Mouse (Mus musculus): ENCODE results near the gene Arsj.

The Arsj gene

DNA sequence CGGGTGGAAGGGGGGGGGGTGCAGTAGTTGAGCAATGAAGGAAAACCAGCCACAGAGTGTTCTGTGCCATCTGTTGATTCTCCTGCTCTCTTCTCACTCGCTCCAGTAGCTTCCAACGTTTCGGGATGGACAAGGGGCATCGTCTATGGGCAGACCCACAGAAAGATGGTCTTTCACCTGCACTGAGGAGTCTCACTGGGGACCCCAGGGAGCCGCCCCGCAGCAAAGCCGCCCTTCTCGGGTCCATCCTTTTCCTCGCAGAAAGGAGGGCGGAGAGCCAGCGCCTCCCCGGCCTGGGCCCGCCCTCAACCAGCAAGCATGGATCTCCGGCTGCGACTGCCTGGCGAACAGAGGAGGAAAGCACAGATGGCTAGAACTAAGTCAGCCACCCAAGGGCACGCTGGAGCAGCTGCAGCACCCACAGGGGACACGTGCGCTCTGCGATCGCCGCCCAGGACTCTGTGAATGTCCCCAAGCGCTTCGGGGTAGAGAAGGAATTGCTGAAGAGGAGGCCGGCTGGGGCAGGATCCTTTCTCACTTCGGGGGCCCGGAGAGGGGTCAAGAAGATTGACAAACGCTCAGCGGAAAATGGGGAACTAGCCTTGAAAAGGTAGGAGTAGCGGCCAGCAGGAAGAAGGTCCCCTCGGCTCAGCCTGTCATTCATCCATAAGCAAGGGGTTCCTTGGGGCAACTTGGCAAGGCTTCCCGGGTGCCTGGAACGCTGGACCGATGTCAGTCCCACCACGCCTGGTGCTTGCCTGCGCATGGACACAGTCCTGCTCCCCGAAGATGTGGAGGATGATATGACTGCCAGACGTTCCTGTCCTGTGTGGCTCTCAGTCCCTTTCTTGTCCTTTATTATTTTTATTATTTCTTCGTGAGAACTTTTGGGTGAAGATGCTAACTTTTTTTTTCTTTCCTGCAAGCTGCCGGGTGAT is at the start of gene Arsj:
Gene Arsj (plus strand): TSS at position 117 of the 938 bp plus-strand sequence.
- no peak for DNase-seq (ENCODE audit: low read depth, low spot score)
- Histone ChIP-seq H3K36me3 (ENCODE audit: control insufficient read depth, insufficient read depth, low read length, poor library complexity, severe bottlenecking) (no peaks in the 10 kb centered on the region), H3K27me3 (ENCODE audit: control insufficient read depth, insufficient read depth, low read length, poor library complexity, severe bottlenecking) (no peaks in the 10 kb centered on the region)

DNA sequence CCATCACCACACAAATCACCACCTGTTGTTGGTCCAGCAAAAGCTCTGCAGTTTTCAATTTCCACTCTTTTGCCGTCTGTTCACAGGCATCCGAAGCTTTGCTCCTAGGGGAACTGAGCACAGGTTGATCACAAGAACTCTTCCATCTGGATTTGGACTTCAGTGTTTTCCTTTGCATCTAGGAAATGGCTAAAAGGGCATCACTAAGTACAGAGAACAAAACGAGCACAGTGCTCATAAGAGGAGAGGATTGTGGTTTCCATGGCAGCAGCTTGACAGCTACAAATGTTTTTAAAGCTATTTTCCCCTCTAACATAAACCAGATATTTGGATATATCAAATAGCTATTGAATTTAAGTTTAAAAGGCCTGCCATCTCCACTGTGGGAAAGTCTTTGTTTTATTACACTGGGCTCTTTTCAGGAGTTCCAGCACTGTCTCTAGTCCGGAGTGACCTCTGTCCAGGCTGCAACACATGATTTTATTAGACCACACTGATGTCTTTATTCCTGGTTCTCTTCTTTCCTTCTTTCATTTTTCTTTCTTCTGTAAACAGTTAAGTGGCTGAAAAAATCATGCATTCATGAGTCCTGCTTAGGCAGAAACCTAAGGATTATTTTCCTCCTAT is 38.5 kb upstream of the Arsj start:
- H3K36me3 ChIP-seq (ENCODE audit: control insufficient read depth, insufficient read depth, low read length, poor library complexity, severe bottlenecking): no peaks in the 10 kb centered on the region
- DNase-seq (ENCODE audit: low read depth, low spot score): no peak
- H3K27me3 ChIP-seq (ENCODE audit: control insufficient read depth, insufficient read depth, low read length, poor library complexity, severe bottlenecking): no peaks in the 10 kb centered on the region

DNA sequence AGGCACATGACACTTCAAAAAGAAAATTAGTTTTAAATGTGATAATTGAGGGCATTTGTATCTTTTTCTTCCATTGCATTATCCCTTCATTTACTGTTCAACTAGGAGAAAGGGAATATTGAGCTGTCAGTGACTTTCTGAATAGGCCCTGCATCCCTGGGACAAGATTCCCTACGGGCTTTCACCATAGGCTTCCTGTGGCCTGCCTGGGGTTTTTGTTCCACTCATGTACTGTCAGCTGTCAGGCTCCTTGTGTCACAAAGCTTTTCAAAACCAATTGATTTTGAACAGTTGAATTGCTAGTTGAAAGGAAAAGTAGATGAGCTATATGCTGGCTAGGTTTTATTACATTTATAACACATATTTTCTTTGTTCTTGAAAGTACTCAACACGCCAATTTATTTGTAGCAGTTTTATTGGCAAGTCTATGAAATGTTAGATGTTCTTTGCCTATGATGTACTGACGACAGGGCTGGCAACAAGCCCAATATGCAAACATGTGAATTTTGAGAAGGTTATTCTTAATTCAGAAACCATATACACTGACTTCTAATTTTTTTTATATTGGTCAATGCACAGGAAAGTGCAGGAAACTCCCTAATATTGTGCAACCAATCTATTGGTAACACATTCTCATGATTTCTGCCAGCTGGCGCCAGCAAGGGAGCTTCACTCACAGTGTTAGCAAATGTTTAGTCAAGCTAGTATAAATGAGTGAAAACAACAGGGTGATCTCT is 37.4 kb upstream of the Arsj start:
- Histone ChIP-seq H3K36me3 (ENCODE audit: control insufficient read depth, insufficient read depth, low read length, poor library complexity, severe bottlenecking) (no peaks in the 10 kb centered on the region), H3K27me3 (ENCODE audit: control insufficient read depth, insufficient read depth, low read length, poor library complexity, severe bottlenecking) (no peaks in the 10 kb centered on the region)
- DNase-seq (ENCODE audit: low read depth, low spot score): no peak

DNA sequence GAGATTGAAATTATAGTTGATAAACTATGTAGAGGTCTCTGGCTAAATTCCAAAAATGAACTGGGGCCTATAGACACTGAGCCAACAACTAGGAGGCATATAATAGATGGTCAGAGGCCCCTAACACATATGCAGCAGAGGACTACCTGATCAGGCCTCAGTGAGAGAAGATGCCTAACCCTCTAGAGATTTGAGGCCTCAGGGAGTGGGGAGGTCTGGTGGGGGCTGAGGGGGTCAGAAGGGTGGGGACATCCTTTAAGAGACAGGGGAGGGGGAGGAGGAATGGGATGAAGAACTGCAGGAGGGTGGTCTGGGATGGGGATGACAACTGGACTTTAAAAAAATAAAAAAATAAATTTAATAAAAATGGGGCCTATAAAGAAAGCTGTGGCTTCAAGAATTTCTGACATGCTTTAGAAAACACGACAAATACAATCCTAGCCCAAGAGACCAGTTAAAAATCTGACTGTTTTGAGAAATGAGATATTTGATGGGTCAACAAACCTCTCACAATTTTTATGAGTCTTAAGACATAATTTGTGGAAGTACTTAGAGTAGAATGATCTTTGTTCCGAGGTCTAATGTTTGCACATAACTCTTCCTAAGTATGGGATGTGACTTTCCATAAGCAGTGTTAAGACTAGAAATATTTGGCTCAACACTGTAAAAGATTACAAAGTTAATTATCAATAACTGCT is 36.7 kb upstream of the Arsj start:
- DNase-seq (ENCODE audit: low read depth, low spot score): no peak
- no peaks in the 10 kb centered on the region for H3K27me3 ChIP-seq (ENCODE audit: control insufficient read depth, insufficient read depth, low read length, poor library complexity, severe bottlenecking)
- H3K36me3 ChIP-seq (ENCODE audit: control insufficient read depth, insufficient read depth, low read length, poor library complexity, severe bottlenecking): no peaks in the 10 kb centered on the region

DNA sequence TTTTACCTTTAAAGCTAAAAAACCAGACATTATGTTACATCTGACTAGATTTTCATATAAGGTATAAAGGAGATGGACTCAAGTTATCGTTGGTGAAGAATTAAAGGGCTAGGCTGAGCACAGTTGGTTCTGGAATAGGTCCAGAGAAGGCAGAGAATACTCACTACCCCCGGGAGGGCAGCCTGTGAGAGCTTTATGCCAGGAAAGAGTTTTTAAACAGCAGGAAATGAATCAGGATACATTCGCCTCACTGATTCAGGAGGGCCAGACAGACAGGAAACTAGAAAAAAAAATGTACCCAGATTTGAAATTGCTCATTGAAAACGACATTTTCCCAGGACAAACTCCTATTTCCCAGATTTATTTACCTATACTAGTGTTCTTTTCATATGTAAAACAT is 28.2 kb upstream of the Arsj start:
- Histone ChIP-seq H3K36me3 (ENCODE audit: control insufficient read depth, insufficient read depth, low read length, poor library complexity, severe bottlenecking) (no peaks in the 10 kb centered on the region), H3K27me3 (ENCODE audit: control insufficient read depth, insufficient read depth, low read length, poor library complexity, severe bottlenecking) (no peaks in the 10 kb centered on the region)
- DNase-seq (ENCODE audit: low read depth, low spot score): no peak

DNA sequence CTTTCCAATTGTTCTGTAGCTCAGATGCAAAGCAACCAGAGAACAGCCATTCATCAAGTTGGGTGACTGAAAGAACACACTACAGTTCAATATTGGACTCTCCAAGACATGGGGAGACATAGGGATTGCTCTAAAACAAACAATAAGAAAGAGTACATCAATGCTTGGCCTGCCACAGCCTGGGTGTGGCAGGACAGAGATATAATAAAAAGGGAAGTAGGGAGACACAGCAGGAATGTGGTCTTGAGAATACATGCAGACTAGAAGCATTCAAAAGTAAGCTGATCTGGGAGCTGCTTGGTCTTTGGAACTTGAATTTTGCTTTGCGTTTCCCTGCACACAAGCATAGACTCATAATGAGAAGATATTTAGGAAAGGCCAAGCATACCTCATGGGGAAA is 18.7 kb upstream of the Arsj start:
- Histone ChIP-seq H3K27me3 (ENCODE audit: control insufficient read depth, insufficient read depth, low read length, poor library complexity, severe bottlenecking) (no peaks in the 10 kb centered on the region), H3K36me3 (ENCODE audit: control insufficient read depth, insufficient read depth, low read length, poor library complexity, severe bottlenecking) (no peaks in the 10 kb centered on the region)
- DNase-seq (ENCODE audit: low read depth, low spot score): no peak

DNA sequence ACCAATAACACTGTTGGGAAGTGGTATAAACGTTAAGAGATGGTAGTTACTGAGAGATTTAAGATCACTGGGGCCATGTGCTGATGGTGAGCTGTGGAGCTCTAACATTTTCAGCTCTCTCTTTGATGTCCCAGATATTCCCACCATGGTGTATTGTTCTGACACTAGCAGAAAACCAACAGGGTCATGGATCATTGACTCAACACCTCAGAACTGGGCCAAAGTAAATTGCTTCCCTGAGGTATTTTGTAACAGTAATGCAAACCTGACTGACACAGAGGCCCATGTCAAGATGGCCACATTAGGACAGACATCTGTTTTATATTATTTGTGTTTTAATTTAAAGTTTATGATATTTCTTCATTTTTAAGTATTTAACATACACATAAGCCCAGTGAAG is 3.7 kb upstream of the Arsj start:
- no peaks in the 10 kb centered on the region for H3K36me3 ChIP-seq (ENCODE audit: control insufficient read depth, insufficient read depth, low read length, poor library complexity, severe bottlenecking)
- no peaks in the 10 kb centered on the region for H3K27me3 ChIP-seq (ENCODE audit: control insufficient read depth, insufficient read depth, low read length, poor library complexity, severe bottlenecking)
- DNase-seq (ENCODE audit: low read depth, low spot score): no peak

DNA sequence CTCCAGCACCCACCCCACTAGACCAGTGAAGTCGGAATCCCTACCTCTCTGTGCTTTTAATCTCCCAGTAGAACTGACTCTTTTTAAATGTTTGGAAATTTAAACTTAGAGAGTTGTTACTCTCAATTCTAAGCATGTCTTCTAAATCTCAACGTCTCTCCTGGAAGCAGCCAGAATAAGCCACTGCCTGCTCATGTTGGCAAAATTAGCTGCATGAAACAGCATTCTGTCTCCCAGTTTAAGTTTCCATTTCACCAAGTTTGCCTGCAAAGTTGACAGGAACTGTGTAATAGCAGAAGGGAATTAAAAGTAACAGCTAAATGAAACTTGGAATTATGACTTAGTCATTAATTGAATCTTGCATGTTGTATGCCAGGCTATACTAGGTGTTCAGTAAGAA is 1.1 kb upstream of the Arsj start:
- no peaks in the 10 kb centered on the region for H3K36me3 ChIP-seq (ENCODE audit: control insufficient read depth, insufficient read depth, low read length, poor library complexity, severe bottlenecking)
- DNase-seq (ENCODE audit: low read depth, low spot score): no peak
- no peaks in the 10 kb centered on the region for H3K27me3 ChIP-seq (ENCODE audit: control insufficient read depth, insufficient read depth, low read length, poor library complexity, severe bottlenecking)

DNA sequence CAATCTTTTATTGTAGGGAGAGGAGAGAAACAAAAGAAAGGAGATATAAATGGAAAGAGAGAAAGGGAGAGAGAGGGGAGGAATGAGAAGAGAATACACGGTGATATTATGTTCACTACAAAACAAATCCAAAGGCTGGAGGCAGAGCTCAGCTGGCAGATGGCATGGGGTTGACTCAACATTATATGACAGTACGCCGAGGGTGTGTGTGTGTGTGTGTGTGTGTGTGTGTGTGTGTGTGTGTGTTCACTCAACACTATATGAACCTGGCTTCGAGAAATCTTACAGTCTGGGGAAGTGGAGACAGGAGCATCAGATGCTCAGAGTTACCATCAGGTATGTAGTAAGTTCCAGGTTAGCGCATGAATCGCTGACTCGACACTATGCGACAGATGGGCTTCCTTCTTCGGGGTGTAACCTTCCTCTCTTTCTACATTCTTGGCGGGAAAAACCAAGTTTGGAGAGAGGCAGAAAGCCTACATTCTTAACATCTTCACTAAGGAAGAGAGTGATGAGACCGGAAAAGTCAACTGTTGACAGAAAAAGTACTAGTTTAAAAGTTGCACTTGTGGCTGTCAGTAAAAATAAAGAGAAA is 456 bp upstream of the Arsj start:
- DNase-seq (ENCODE audit: low read depth, low spot score): no peak
- no peaks in the 10 kb centered on the region for H3K27me3 ChIP-seq (ENCODE audit: control insufficient read depth, insufficient read depth, low read length, poor library complexity, severe bottlenecking)
- H3K36me3 ChIP-seq (ENCODE audit: control insufficient read depth, insufficient read depth, low read length, poor library complexity, severe bottlenecking): no peaks in the 10 kb centered on the region

DNA sequence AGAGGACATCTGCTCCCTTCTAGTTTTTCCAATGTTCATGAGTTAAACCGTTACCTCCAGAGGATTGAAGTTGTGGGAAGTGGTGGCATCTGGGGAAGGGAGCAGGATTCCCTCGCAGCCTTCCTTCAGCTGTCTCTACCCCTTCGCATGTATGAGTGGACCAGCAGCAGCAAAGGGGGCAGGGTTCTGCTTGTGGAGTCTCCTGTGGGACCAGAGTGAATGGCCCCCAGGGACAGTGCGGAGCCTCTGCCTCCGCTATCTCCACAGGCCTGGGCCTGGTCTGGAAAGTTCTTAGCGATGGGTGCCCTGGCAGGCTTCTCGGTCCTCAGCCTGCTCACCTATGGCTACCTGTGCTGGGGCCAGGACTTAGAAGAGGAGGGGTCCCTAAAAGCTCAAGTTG is 1.1 kb downstream of the Arsj start:
- DNase-seq (ENCODE audit: low read depth, low spot score): no peak
- H3K27me3 ChIP-seq (ENCODE audit: control insufficient read depth, insufficient read depth, low read length, poor library complexity, severe bottlenecking): no peaks in the 10 kb centered on the region
- no peaks in the 10 kb centered on the region for H3K36me3 ChIP-seq (ENCODE audit: control insufficient read depth, insufficient read depth, low read length, poor library complexity, severe bottlenecking)

DNA sequence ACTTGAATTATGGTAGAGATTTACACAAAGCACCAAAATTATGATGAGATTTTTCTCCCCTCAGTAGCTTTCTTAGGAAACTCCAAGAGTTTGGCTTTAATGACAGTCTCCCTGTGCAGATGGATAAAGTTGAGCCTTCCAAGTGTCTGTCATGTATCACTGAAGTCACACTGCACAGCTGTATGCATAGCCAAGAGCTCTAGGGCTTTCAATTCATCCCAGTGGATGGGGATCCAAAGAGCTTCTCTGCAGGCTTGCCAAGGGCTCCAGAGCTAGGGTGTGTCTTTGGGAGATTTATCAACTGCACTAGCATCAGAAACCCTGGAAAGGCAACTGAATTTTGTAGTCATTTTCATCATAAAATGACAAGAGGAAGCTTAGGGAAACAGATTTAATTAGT is 7.1 kb downstream of the Arsj start:
- H3K27me3 ChIP-seq (ENCODE audit: control insufficient read depth, insufficient read depth, low read length, poor library complexity, severe bottlenecking): no peaks in the 10 kb centered on the region
- no peak for DNase-seq (ENCODE audit: low read depth, low spot score)
- no peaks in the 10 kb centered on the region for H3K36me3 ChIP-seq (ENCODE audit: control insufficient read depth, insufficient read depth, low read length, poor library complexity, severe bottlenecking)

DNA sequence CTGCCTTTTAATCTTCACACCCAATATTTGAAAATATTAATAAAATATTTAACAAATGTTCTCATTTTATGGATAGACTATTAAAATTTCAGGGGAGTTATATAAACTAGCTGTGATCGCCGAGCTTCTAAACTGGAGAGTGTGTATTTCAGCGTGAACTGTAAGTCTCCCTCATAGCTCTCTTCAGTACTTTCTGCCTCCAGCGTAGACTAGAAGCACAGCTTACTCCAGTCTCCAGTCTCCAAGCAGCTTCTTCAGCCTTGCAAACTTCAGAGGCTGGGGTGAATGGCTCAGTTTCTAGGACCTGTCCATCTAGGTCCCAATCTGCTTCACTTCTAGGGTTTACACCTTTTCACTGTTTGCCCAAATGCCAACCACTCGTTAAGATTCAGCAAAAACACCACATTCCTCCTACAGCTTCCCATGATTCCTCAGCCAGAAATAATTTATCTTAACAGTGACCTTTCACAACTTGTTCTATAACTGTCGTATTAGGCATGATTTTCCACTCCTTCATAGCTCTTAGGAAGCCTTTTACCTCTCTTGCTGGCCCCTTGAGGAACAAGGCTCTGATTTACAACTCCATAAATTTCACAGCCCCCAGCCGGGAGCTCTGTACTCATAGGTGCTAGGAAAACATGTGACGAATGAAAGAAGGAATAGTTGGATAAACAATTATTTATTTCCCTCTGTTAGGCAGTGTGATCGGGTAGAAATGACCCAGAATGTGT is 9.5 kb downstream of the Arsj start:
- Histone ChIP-seq H3K27me3 (ENCODE audit: control insufficient read depth, insufficient read depth, low read length, poor library complexity, severe bottlenecking) (no peaks in the 10 kb centered on the region), H3K36me3 (ENCODE audit: control insufficient read depth, insufficient read depth, low read length, poor library complexity, severe bottlenecking) (no peaks in the 10 kb centered on the region)
- no peak for DNase-seq (ENCODE audit: low read depth, low spot score)

DNA sequence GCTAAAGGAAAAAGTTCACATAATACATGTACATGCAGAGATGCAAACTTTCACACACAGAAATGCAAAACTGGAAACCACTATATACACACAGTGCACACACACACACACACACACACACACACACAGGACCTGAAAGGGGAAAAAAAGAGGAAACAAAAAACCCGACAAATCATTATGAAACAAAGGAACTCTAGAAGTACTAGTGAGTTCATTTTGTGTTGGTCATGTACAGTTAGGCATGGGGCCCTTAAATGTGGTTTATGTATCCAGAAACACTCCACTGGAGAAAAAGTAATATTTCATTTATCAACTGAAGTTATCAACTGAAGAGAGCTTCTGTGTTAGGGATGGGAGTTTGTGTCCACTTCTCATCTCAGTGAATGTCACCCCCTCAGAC is 10.2 kb downstream of the Arsj start:
- Histone ChIP-seq H3K27me3 (ENCODE audit: control insufficient read depth, insufficient read depth, low read length, poor library complexity, severe bottlenecking) (no peaks in the 10 kb centered on the region), H3K36me3 (ENCODE audit: control insufficient read depth, insufficient read depth, low read length, poor library complexity, severe bottlenecking) (no peaks in the 10 kb centered on the region)
- no peak for DNase-seq (ENCODE audit: low read depth, low spot score)

DNA sequence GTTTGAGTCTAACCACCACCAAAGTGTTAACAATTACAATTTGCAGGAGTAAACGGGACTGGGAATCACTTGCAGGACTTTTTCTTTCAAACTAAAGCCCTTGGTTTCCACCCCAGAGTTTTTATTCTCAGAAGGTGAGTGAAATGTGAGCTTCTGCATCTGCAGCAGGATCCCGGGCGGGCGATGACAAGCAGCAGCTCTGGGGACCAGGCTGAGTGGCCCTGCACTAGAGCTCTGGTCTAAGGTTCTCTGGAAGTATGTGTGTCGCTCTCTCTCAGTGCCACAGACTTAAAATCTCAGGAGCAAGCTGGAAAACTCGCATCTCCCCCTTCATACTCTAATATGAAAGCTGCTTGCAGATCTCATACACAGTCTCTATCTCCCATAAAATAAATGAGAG is 15.8 kb downstream of the Arsj start:
- no peaks in the 10 kb centered on the region for H3K36me3 ChIP-seq (ENCODE audit: control insufficient read depth, insufficient read depth, low read length, poor library complexity, severe bottlenecking)
- no peak for DNase-seq (ENCODE audit: low read depth, low spot score)
- H3K27me3 ChIP-seq (ENCODE audit: control insufficient read depth, insufficient read depth, low read length, poor library complexity, severe bottlenecking): no peaks in the 10 kb centered on the region

All from splenic B cell, adult 2 months (primary cell).